Mouse (Mus musculus) liver, postnatal 0 days (tissue): Measurements from ENCODE around the gene Cfap70.

ENCODE experiments used
- CTCF ChIP-seq: sonication (generic); IDR thresholded peaks from 2 replicates; pipeline ENCODE4 v1.5.1; 2016; ENCODE audit warnings: antibody characterized with exemption, low read depth
- EP300 ChIP-seq: IDR thresholded peaks from 2 replicates; pipeline ENCODE4 v1.6.1; 2016; ENCODE audit warnings: antibody characterized with exemption, low read depth, mild to moderate bottlenecking

GRCm38 (mm10) chr14:20379087-20379640, 72.9 kb downstream of the Cfap70 start:
- TF ChIP-seq CTCF (no peak), EP300 (no peak)
